Mouse (Mus musculus): ENCODE measurements around the gene Exoc3l4. TPM values are rescaled to one million over a fixed set of nuclear protein-coding genes. Genes with fewer than 3 reads are reported as not detected.

The Exoc3l4 gene
- total and polyA plus RNA-seq, 3 experiments: 0.04 to 0.17 TPM; not detected in 1

GRCm38 (mm10) chr12:111434745-111435327 lies 18.0 kb downstream of the Exoc3l4 start:
- Histone ChIP-seq H3K27me3 (ENCODE audit: control insufficient read depth in 1 of 2, insufficient read depth in 2 of 2, low read length in 2 of 2) (no peaks in the 10 kb centered on the region), H3K9ac (ENCODE audit: control insufficient read depth, low read depth, low read length, poor library complexity, severe bottlenecking) (peak overlapping the region; percentile 41), H3K9me3 (replicated peaks; ENCODE audit: insufficient read depth, low read length) (no peaks in the 10 kb centered on the region), H3K79me2 (ENCODE audit: control insufficient read depth, insufficient read depth, low read length, poor library complexity) (no peaks in the 10 kb centered on the region; the same call in 1 of the 2 replicates), H3K4me1 (ENCODE audit: control insufficient read depth in 1 of 2, insufficient read depth in 2 of 2, low read length in 2 of 2) (peaks cover 29 to 70% of the 10 kb centered on the region in 2 experiments), H3K4me3 (ENCODE audit: control insufficient read depth in 1 of 2, insufficient read depth in 1 of 2, low read depth in 2 of 2, low read length in 2 of 2) (no peak overlapping the region), H3K36me3 (ENCODE audit: control insufficient read depth in 1 of 2, insufficient read depth in 2 of 2, low read length in 2 of 2) (peaks cover 0 to 44% of the 10 kb centered on the region in 2 experiments; a peak in 2 of 4 replicates), H3K27ac (ENCODE audit: control insufficient read depth, low read depth, low read length) (peak overlapping the region; percentile 63)
- peak; percentile 85 for DNase-seq (ENCODE audit: low read depth, low spot score)
- TF ChIP-seq ZNF384 (IDR thresholded peaks at IDR 0.05; ENCODE audit: low read depth, low read length) (no peak), SIN3A (IDR thresholded peaks at IDR 0.05; ENCODE audit: low read length) (peak; percentile 33; the same call in 1 of the 2 replicates), TCF12 (IDR thresholded peaks at IDR 0.05; ENCODE audit: low read depth, low read length) (peak; percentile 85), MEF2A (IDR thresholded peaks at IDR 0.05; ENCODE audit: extremely low read depth, insufficient replicate concordance, low read depth, low read length, poor library complexity, severe bottlenecking) (no peak), MAZ (IDR thresholded peaks at IDR 0.05; ENCODE audit: low read depth, low read length) (peak; percentile 79), TAL1 (IDR thresholded peaks at IDR 0.05; ENCODE audit: low read length) (peak; percentile 88), ELF1 (IDR thresholded peaks at IDR 0.05; ENCODE audit: low read depth, low read length) (no peak), RCOR1 (IDR thresholded peaks at IDR 0.05; ENCODE audit: low read depth, low read length) (peak; percentile 61), POLR2A (IDR thresholded peaks at IDR 0.05; ENCODE audit: control insufficient read depth in 1 of 2, insufficient read depth in 1 of 2, low read depth in 1 of 2, low read length in 2 of 2, poor library complexity in 1 of 2) (no peak), CHD1 (IDR thresholded peaks at IDR 0.05; ENCODE audit: low read depth, low read length) (no peak), MYC (IDR thresholded peaks at IDR 0.05; ENCODE audit: low read depth, low read length) (no peak), MAFK (IDR thresholded peaks at IDR 0.05; ENCODE audit: borderline replicate concordance, low read depth, low read length) (no peak), TBP (IDR thresholded peaks at IDR 0.05; ENCODE audit: low read depth, low read length) (0 out of 2 replicates have a peak, but pooled peaks have one; percentile 10), CHD2 (IDR thresholded peaks at IDR 0.05; ENCODE audit: low read length) (no peak), ETS1 (IDR thresholded peaks at IDR 0.05; ENCODE audit: low read depth, low read length) (peak; percentile 70; the same call in 1 of the 2 replicates), EP300 (IDR thresholded peaks at IDR 0.05; ENCODE audit: low read depth in 1 of 2, low read length in 2 of 2) (peak; percentile 70 to 89; a peak in 3 of 4 replicates), GATA1 (IDR thresholded peaks at IDR 0.05; ENCODE audit: low read depth, low read length) (peak; percentile 90)

DNA sequence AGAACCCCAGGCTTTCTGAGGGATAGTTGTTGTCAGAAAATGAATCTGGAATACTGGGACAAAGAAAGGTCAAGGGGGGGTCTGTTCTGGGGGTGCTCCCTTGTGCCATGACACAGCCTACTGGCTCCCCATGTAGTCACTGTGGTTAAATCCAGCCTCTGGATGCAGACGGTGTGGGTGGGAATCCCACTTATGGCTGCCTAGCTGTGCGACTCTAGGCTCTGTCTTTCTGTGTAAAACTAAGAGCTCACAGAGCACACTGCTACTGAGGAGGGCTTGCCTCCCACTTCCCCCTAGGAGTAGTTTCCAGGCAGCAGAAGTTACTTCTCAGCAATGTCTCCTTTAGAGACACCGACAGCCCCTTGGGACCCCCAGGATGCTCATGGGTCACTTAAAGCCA lies 19.4 kb downstream of the Exoc3l4 start:
- Histone ChIP-seq H3K79me2 (ENCODE audit: control insufficient read depth, insufficient read depth, low read length, poor library complexity) (no peaks in the 10 kb centered on the region; the same call in 1 of the 2 replicates), H3K9me3 (replicated peaks; ENCODE audit: insufficient read depth, low read length) (no peaks in the 10 kb centered on the region), H3K4me1 (ENCODE audit: control insufficient read depth in 1 of 2, insufficient read depth in 2 of 2, low read length in 2 of 2) (peaks cover 29 to 66% of the 10 kb centered on the region in 2 experiments), H3K36me3 (ENCODE audit: control insufficient read depth in 1 of 2, insufficient read depth in 2 of 2, low read length in 2 of 2) (peaks cover 0 to 44% of the 10 kb centered on the region in 2 experiments; a peak in 2 of 4 replicates), H3K4me3 (ENCODE audit: control insufficient read depth in 1 of 2, insufficient read depth in 1 of 2, low read depth in 2 of 2, low read length in 2 of 2) (no peak overlapping the region), H3K27me3 (ENCODE audit: control insufficient read depth in 1 of 2, insufficient read depth in 2 of 2, low read length in 2 of 2) (no peaks in the 10 kb centered on the region), H3K27ac (ENCODE audit: control insufficient read depth, low read depth, low read length) (no peak overlapping the region), H3K9ac (ENCODE audit: control insufficient read depth, low read depth, low read length, poor library complexity, severe bottlenecking) (no peak overlapping the region)
- DNase-seq (ENCODE audit: low read depth, low spot score): peak; percentile 25
- TF ChIP-seq USF2 (IDR thresholded peaks at IDR 0.05; ENCODE audit: borderline replicate concordance in 1 of 2, insufficient read depth in 1 of 2, low read depth in 1 of 2, low read length in 2 of 2) (no peak), SIN3A (IDR thresholded peaks at IDR 0.05; ENCODE audit: low read length) (no peak), KAT2A (conservative IDR thresholded peaks at IDR 0.05; ENCODE audit: low read depth, low read length) (no peak), ZC3H11A (IDR thresholded peaks at IDR 0.05; ENCODE audit: low read depth, low read length) (no peak), TAL1 (IDR thresholded peaks at IDR 0.05; ENCODE audit: low read length) (no peak), POLR2AphosphoS5 (IDR thresholded peaks at IDR 0.05; ENCODE audit: borderline replicate concordance, low read depth, low read length) (no peak), GATA1 (IDR thresholded peaks at IDR 0.05; ENCODE audit: low read depth, low read length) (no peak), CHD1 (IDR thresholded peaks at IDR 0.05; ENCODE audit: low read depth, low read length) (no peak), EP300 (IDR thresholded peaks at IDR 0.05; ENCODE audit: low read depth in 1 of 2, low read length in 2 of 2) (no peak), MAX (IDR thresholded peaks at IDR 0.05; ENCODE audit: low read length) (no peak), TCF12 (IDR thresholded peaks at IDR 0.05; ENCODE audit: low read depth, low read length) (no peak), ZMIZ1 (IDR thresholded peaks at IDR 0.05; ENCODE audit: low read depth, low read length) (no peak), MXI1 (IDR thresholded peaks at IDR 0.05; ENCODE audit: low read depth, low read length) (no peak), HCFC1 (IDR thresholded peaks at IDR 0.05; ENCODE audit: low read depth, low read length) (no peak)
